Mouse (Mus musculus): Measurements from ENCODE around the gene Olfr675. TPM values are rescaled to one million over a fixed set of nuclear protein-coding genes. Genes with fewer than 3 reads are reported as not detected.
A peak's percentile ranks its signal among the peaks of the same experiment; 100 is the strongest.
"Not testable (repeated sequence)": the region's sequence is repeated elsewhere in the genome, so short reads cannot be mapped to it uniquely, and the experiment has no call there.

The Olfr675 gene
- not detected in 2 replicates for polyA plus RNA-seq (2014; fragmentation: Nextera tagmentation; extraction: Ambion mirVana)

DNA sequence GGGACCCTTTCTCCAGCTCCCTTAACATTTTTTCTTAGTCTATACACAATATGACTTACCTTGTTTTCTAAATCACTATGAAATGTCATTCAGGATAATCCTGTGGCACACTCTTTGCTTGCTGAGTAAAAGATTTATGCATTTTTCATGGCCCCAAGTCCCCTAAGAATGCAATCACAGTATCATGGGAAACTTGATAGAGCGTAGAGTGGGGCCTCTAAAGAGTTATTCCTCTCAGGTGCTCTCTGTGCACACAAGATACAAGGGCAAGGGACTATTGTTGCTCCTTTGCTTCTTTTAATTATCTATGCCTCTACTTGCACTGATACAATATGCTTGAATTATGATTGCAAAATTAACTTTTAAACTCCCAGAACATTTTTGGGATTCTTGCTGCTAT lies at the start of gene Olfr675:
Gene Olfr675 (minus strand): TSS at position 101 of the 400 bp plus-strand sequence.
- 81% methylated on average over 1 of the region's 1 CpGs for WGBS
- ATAC-seq (ENCODE audit: low read depth) = no peak
- H3K9ac ChIP-seq (replicated peaks; ENCODE audit: low read depth, low read length) = no peak within 1 kb of the TSS

DNA sequence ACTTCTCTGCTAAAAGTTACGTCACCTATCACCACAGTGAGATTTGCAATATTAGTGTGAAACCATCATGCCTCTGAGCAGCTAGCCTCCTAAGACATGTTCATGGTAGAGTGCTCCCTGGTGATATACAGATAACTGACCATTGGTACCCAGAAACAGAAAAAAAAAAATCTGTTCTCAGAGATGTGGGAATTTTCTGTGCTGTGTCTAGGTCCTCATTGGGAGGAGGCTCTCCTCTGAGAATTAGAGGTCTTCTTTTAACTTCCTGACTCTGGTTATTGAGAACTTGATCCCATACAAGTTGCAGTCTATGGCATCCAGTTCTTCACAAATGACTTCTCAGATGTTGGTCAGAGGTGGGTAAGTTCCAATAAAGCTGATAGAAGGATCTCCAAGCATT lies 35.9 kb upstream of the Olfr675 start, which contains the start of gene Olfr678:
Gene Olfr678 (plus strand): TSS at position 301 of the 400 bp plus-strand sequence.
- no peaks in the 10 kb centered on the region for H3K4me1 ChIP-seq (ENCODE audit: control insufficient read depth, insufficient read depth, low read length)
- no peaks in the 10 kb centered on the region for H3K27me3 ChIP-seq (ENCODE audit: control insufficient read depth, insufficient read depth, low read length)
- H3K9me3 ChIP-seq (ENCODE audit: control insufficient read depth, low read length) = no peaks in the 10 kb centered on the region
- ATAC-seq (ENCODE audit: low read depth) = no peak
- H3K4me2 ChIP-seq (ENCODE audit: low read depth, low read length) = no peak within 1 kb of the TSS
- H3K9ac ChIP-seq (replicated peaks; ENCODE audit: low read depth, low read length) = no peak within 1 kb of the TSS
- WGBS = 96% methylated on average over 1 of the region's 1 CpGs
- H3K27ac ChIP-seq (ENCODE audit: low read depth, low read length) = no peak within 1 kb of the TSS
- no peak within 1 kb of the TSS for H3K4me3 ChIP-seq (ENCODE audit: low read depth, low read length)
- H3K36me3 ChIP-seq (ENCODE audit: control insufficient read depth, insufficient read depth, low read length) = no peaks in the 10 kb centered on the region

More for the DNA sequence above, at the start of gene Olfr675:
- H3K4me1 ChIP-seq (ENCODE audit: control insufficient read depth, insufficient read depth, low read length) = no peaks in the 10 kb centered on the region
- H3K27me3 ChIP-seq (ENCODE audit: control insufficient read depth, insufficient read depth, low read length) = no peaks in the 10 kb centered on the region
- no peak within 1 kb of the TSS for H3K4me2 ChIP-seq (ENCODE audit: low read depth, low read length)
- H3K36me3 ChIP-seq (ENCODE audit: control insufficient read depth, insufficient read depth, low read length) = no peaks in the 10 kb centered on the region
- H3K4me3 ChIP-seq (ENCODE audit: low read depth, low read length) = no peak within 1 kb of the TSS
- no peak within 1 kb of the TSS for H3K27ac ChIP-seq (ENCODE audit: low read depth, low read length)
- no peaks in the 10 kb centered on the region for H3K9me3 ChIP-seq (ENCODE audit: control insufficient read depth, low read length)

GRCm38 (mm10) chr7:105058951-105059350 lies 30.7 kb upstream of the Olfr675 start:
- Histone ChIP-seq H3K4me2 (ENCODE audit: low read depth, low read length) (no peak overlapping the region), H3K27me3 (ENCODE audit: control insufficient read depth, insufficient read depth, low read length) (no peaks in the 10 kb centered on the region), H3K9ac (replicated peaks; ENCODE audit: low read depth, low read length) (no peak overlapping the region), H3K4me3 (ENCODE audit: low read depth, low read length) (no peak overlapping the region), H3K9me3 (ENCODE audit: control insufficient read depth, low read length) (no peaks in the 10 kb centered on the region), H3K4me1 (ENCODE audit: control insufficient read depth, insufficient read depth, low read length) (no peaks in the 10 kb centered on the region), H3K36me3 (ENCODE audit: control insufficient read depth, insufficient read depth, low read length) (no peaks in the 10 kb centered on the region), H3K27ac (ENCODE audit: low read depth, low read length) (no peak overlapping the region)
- ATAC-seq (ENCODE audit: low read depth) = no peak

- H3K4me2 ChIP-seq (ENCODE audit: low read depth, low read length); H3K9me3 ChIP-seq (ENCODE audit: control insufficient read depth, low read length); H3K9ac ChIP-seq (replicated peaks; ENCODE audit: low read depth, low read length); H3K36me3 ChIP-seq (ENCODE audit: control insufficient read depth, insufficient read depth, low read length); H3K4me1 ChIP-seq (ENCODE audit: control insufficient read depth, insufficient read depth, low read length); H3K27me3 ChIP-seq (ENCODE audit: control insufficient read depth, insufficient read depth, low read length); H3K4me3 ChIP-seq (ENCODE audit: low read depth, low read length); H3K27ac ChIP-seq (ENCODE audit: low read depth, low read length): not testable (repeated sequence)
- 48% methylated on average over 5 of the region's 5 CpGs for WGBS
- 0 out of 2 replicates have a peak, but pooled peaks have one; percentile 58 for ATAC-seq (ENCODE audit: low read depth)
Measured at GRCm38 (mm10) chr7:105033836-105034235, 5.6 kb upstream of the Olfr675 start.

DNA sequence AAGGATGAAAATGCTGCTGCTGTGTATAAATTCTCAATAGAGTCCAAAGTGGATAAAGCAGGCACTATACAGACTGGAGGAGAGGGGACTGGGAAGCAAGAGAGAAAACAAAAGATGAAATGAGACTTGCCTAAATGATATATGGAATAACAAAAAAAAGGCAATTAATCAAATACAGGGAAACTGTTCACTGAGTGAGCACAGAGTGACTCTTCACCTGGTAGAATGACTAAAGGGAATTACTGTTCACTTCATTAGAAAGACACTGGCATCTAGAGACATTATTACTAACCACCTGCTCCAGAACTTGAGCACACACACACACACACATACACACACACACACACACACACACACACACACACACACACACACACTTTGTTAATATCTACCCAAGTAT lies 4.1 kb upstream of the Olfr675 start, which contains the start of gene Olfr676:
Gene Olfr676 (plus strand): TSS at position 301 of the 400 bp plus-strand sequence.
- H3K9me3 ChIP-seq (ENCODE audit: control insufficient read depth, low read length) = no peaks in the 10 kb centered on the region
- H3K27ac ChIP-seq (ENCODE audit: low read depth, low read length) = no peak within 1 kb of the TSS
- H3K36me3 ChIP-seq (ENCODE audit: control insufficient read depth, insufficient read depth, low read length) = no peaks in the 10 kb centered on the region
- no peaks in the 10 kb centered on the region for H3K4me1 ChIP-seq (ENCODE audit: control insufficient read depth, insufficient read depth, low read length)
- no peaks in the 10 kb centered on the region for H3K27me3 ChIP-seq (ENCODE audit: control insufficient read depth, insufficient read depth, low read length)
- no peak for ATAC-seq (ENCODE audit: low read depth)
- no peak within 1 kb of the TSS for H3K9ac ChIP-seq (replicated peaks; ENCODE audit: low read depth, low read length)
- no peak within 1 kb of the TSS for H3K4me3 ChIP-seq (ENCODE audit: low read depth, low read length)
- H3K4me2 ChIP-seq (ENCODE audit: low read depth, low read length) = no peak within 1 kb of the TSS

DNA sequence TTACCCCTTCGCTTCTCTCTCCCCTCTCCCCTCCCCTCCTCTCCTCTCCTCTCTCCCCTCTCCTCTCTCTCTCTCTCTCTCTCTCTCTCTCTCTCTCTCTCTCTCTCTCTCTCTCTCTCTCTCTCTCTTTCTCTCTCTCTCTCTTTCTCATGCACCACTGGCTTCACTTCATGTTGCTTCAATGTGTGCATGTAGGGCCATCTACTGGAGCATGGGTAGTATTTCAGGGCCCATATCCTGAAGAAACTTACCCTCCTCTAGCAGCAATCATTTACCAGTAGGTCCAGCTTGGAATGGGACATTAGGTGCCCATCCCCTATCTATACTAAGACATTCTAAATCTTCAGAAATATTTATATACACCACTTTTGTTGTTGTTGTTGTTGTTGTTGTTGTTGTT lies 5.7 kb downstream of the Olfr675 start:
- no peaks in the 10 kb centered on the region for H3K4me1 ChIP-seq (ENCODE audit: control insufficient read depth, insufficient read depth, low read length)
- no peak overlapping the region for H3K9ac ChIP-seq (replicated peaks; ENCODE audit: low read depth, low read length)
- no peak for ATAC-seq (ENCODE audit: low read depth)
- no peak overlapping the region for H3K4me2 ChIP-seq (ENCODE audit: low read depth, low read length)
- WGBS = 87% methylated on average over 1 of the region's 1 CpGs
- H3K27me3 ChIP-seq (ENCODE audit: control insufficient read depth, insufficient read depth, low read length) = no peaks in the 10 kb centered on the region
- no peak overlapping the region for H3K27ac ChIP-seq (ENCODE audit: low read depth, low read length)
- no peaks in the 10 kb centered on the region for H3K36me3 ChIP-seq (ENCODE audit: control insufficient read depth, insufficient read depth, low read length)
- no peak overlapping the region for H3K4me3 ChIP-seq (ENCODE audit: low read depth, low read length)
- no peaks in the 10 kb centered on the region for H3K9me3 ChIP-seq (ENCODE audit: control insufficient read depth, low read length)

- Histone ChIP-seq H3K4me1 (ENCODE audit: control insufficient read depth, insufficient read depth, low read length) (no peaks in the 10 kb centered on the region), H3K9me3 (ENCODE audit: control insufficient read depth, low read length) (no peaks in the 10 kb centered on the region), H3K36me3 (ENCODE audit: control insufficient read depth, insufficient read depth, low read length) (no peaks in the 10 kb centered on the region), H3K27ac (ENCODE audit: low read depth, low read length) (no peak within 1 kb of the TSS), H3K9ac (replicated peaks; ENCODE audit: low read depth, low read length) (no peak within 1 kb of the TSS), H3K4me2 (ENCODE audit: low read depth, low read length) (no peak within 1 kb of the TSS), H3K4me3 (ENCODE audit: low read depth, low read length) (no peak within 1 kb of the TSS), H3K27me3 (ENCODE audit: control insufficient read depth, insufficient read depth, low read length) (no peaks in the 10 kb centered on the region)
- no peak for ATAC-seq (ENCODE audit: low read depth)
Measured at GRCm38 (mm10) chr7:105001929-105002328, 26.3 kb downstream of the Olfr675 start, which contains the start of gene Olfr672. Gene Olfr672 (minus strand): TSS chr7:105002029.

GRCm38 (mm10) chr7:104979026-104979425 lies 49.2 kb downstream of the Olfr675 start, which contains the start of gene Olfr671:
Gene Olfr671 (minus strand): TSS chr7:104979126.
- no peak within 1 kb of the TSS for H3K4me3 ChIP-seq (ENCODE audit: low read depth, low read length)
- H3K4me1 ChIP-seq (ENCODE audit: control insufficient read depth, insufficient read depth, low read length) = no peaks in the 10 kb centered on the region
- no peaks in the 10 kb centered on the region for H3K9me3 ChIP-seq (ENCODE audit: control insufficient read depth, low read length)
- H3K36me3 ChIP-seq (ENCODE audit: control insufficient read depth, insufficient read depth, low read length) = no peaks in the 10 kb centered on the region
- H3K9ac ChIP-seq (replicated peaks; ENCODE audit: low read depth, low read length) = no peak within 1 kb of the TSS
- no peak for ATAC-seq (ENCODE audit: low read depth)
- H3K4me2 ChIP-seq (ENCODE audit: low read depth, low read length) = no peak within 1 kb of the TSS
- WGBS = 91% methylated on average over 1 of the region's 1 CpGs
- H3K27me3 ChIP-seq (ENCODE audit: control insufficient read depth, insufficient read depth, low read length) = no peaks in the 10 kb centered on the region
- no peak within 1 kb of the TSS for H3K27ac ChIP-seq (ENCODE audit: low read depth, low read length)

DNA sequence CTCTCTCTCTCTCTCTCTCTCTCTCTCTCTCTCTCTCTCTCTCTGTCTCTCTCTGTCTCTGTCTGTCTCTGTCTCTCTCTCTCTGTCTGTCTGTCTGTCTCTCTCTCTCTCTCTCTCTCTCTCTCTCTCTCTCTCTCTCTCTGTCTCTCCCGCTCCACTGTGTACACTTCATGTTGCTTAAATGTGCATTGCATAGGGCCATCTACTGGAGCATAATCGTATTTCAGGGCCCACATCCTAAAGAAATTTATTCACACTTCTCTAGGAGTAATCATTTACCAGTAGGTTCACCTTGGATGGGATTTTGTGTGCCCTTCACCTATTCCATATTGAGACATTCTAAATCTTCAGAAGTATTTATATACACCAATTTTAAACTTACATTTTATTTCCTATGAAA lies 55.8 kb downstream of the Olfr675 start:
- H3K9me3 ChIP-seq (ENCODE audit: control insufficient read depth, low read length); H3K27me3 ChIP-seq (ENCODE audit: control insufficient read depth, insufficient read depth, low read length); H3K4me3 ChIP-seq (ENCODE audit: low read depth, low read length); ATAC-seq (ENCODE audit: low read depth); H3K27ac ChIP-seq (ENCODE audit: low read depth, low read length); H3K4me2 ChIP-seq (ENCODE audit: low read depth, low read length); H3K36me3 ChIP-seq (ENCODE audit: control insufficient read depth, insufficient read depth, low read length); H3K4me1 ChIP-seq (ENCODE audit: control insufficient read depth, insufficient read depth, low read length); H3K9ac ChIP-seq (replicated peaks; ENCODE audit: low read depth, low read length): not testable (repeated sequence)
- whole genome bisulfite sequencing = 74% methylated on average over 2 of the region's 2 CpGs
